Mouse (Mus musculus) monocyte, adult 5-6 weeks (primary cell): ENCODE results near the gene Abcd1. TPM values are rescaled to one million over a fixed set of nuclear protein-coding genes. Genes with fewer than 3 reads are reported as not detected.

Experiments used
- ATAC-seq: fragments of 153-309, 156-312 bp; replicated peaks from 2 replicates; pipeline ENCODE4 v1.8.0; 2017; ENCODE audit warnings: mild to moderate bottlenecking; ENCODE audit not compliant: low TSS enrichment, insufficient number of reproducible peaks, severe bottlenecking, poor library complexity, low FRiP score
- total RNA-seq: library from RNA; stranded (forward); fragments of 200-1000, 200-491, 200-594 nt; gene quantifications from 3 replicates; pipeline ENCODE4 v1.2.3, GENCODE M21; 2017

The Abcd1 gene
- 23.6 to 41.6 TPM (median 26.6 TPM) in 3 replicates for total RNA-seq

DNA sequence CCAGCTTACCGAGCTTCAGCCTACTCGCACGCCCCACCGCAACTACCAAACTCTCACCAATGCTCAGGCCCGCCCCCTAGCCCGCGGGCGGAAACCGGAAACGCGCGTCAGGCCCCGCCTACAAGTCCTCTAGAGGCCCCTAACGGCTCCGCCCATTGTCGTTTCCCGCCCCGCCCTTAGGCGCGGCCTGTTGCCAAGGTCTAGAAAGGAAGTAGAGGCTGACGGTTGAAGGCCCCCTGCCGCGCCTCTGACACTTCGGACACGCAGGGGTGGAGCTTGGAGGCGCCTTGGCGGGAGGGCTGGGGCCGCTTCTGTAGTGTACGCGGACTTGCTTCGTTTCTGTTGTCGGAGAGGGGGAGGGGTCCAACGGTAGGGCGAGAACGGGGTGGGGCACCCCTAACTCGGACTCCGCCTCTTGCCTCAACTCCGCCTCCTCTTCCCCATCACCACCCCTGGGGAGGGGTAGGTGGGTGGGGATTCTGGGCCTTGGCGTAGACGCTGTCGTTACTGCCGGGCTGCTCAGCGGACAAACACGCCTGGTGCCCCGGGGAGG, at the start of gene Abcd1, which contains the start of gene Bcap31:
Abcd1 (plus strand) TSS at position 489 of the 553 bp plus-strand sequence.
Bcap31 (minus strand) TSS at position 67 of the 553 bp plus-strand sequence.
- peak; percentile 81 for ATAC-seq

DNA sequence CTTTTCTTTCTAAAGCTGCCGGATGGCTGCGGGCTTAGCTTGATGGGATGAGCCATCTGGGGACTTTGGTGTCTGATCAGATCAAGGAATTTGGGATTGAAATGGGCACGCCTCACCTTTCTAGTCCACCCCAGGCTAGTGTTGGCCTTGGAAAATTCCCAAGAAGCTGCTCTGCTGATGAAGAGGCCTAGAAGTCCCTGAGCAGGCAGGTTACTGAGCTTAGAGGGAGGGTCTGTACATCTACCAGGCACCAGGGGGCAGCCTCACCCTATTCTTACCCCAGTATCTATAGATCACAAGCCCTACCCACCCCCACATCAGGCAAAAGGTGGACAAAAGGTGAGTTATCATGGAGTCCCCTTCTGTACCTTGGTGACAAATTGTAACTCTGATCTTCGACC, 44.4 kb upstream of the Abcd1 start:
- ATAC-seq: no peak

GRCm38 (mm10) chrX:73672879-73673618, 43.3 kb upstream of the Abcd1 start, which contains the start of gene Slc6a8:
Gene Slc6a8 (plus strand): TSS chrX:73673150.
- no peak for ATAC-seq

- no peak for ATAC-seq
These were observed 42.8 kb upstream of the Abcd1 start for GRCm38 (mm10) chrX:73673619-73673967.

- no peak for ATAC-seq
These were observed 42.3 kb upstream of the Abcd1 start for GRCm38 (mm10) chrX:73673968-73674661.

GRCm38 (mm10) chrX:73675231-73675630, 41.2 kb upstream of the Abcd1 start:
- ATAC-seq: no peak

- ATAC-seq: no peak
These were observed 39.7 kb upstream of the Abcd1 start for GRCm38 (mm10) chrX:73676668-73677067.

DNA sequence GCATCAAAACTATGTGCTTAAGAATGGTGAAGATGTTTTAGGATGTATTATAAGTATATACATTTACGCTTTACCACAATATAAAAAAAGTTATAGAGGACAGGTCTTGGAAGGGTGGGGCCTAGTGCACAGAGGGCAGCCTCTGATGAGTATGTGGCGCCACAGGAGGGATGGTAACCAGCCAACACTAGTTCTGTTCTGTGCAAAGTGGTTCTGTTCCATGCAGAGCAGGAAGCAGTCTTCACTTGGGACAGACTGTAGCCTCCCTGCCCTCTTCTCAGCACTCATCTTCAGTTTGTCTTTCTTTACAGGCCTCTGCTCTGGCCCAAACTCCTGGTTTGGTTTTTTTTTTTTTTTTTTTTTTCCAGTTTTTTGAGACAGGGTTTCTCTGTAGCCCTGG, 32.2 kb upstream of the Abcd1 start:
- ATAC-seq: no peak

DNA sequence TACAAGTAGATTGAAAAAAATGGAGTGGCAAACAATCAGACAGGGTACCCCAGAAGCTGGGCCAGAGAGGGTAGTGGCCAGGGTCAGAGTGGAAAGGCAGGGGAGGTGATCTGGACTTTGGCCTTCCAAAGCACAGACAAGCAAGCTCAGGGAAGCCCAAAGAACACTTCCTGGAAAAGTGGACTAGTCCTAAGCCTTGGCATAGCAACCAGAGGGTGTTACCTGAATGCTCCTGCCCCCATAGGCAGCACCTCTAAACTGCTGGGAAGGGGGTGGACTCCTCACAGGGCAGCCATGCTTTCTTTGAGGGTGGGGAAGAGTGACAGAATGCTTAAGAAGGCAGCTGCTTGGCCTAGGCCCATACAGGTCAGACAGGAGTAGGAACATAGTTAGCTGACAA, 31.4 kb upstream of the Abcd1 start:
- no peak for ATAC-seq

GRCm38 (mm10) chrX:73685629-73686028, 30.8 kb upstream of the Abcd1 start:
- no peak for ATAC-seq

GRCm38 (mm10) chrX:73690917-73691629, 25.3 kb upstream of the Abcd1 start:
- peak; percentile 78 for ATAC-seq

DNA sequence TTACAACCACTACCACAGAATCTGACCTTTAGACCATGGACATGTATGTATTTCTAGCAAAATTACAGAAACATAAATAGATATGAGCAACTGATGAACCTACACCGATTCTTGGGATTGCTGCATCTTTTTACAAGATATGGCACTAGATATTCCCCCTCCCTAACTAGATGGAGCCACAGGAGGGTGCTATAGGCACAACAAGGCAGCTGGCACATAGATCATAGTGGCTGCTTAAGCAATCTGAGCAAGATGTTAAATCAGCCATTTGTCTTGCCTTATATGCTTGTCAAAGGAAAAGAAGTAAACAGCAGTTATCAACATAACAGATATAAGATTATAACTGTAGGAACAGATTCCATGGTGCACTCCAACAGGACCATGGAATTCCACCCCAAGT, 15.9 kb upstream of the Abcd1 start:
- no peak for ATAC-seq

GRCm38 (mm10) chrX:73715476-73716108, 805 bp upstream of the Abcd1 start:
- ATAC-seq: no peak

DNA sequence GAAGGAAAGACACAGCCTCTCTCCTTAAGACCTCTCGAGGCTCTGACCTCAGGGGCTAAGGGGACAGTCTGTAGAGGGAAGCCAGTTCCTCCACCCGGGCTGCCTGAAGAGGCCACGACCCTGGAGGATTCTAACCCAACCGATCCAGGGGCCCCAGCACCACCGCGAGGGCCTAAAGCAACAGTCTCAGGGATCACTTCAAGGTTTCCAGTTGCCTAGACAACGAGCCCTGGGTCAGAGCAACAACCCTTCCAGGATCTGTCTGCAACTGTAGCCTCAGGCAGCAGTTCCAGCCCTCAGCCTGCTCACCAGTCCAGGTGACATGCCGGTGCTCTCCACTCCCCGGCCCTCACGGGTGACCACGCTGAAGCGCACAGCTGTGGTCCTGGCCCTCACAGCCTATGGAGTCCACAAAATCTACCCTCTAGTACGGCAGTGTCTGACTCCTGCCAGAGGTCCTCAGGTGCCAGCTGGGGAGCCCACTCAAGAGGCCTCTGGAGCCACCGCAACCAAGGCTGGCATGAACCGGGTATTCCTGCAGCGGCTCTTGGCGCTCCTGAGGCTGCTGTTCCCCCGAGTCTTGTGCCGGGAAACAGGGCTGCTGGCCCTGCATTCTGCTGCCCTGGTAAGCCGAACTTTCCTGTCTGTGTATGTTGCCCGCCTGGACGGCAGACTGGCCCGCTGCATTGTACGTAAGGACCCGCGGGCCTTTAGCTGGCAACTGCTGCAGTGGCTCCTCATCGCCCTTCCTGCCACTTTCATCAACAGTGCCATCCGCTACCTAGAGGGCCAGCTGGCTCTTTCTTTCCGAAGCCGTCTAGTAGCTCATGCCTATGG, 530 bp downstream of the Abcd1 start:
- ATAC-seq: no peak

GRCm38 (mm10) chrX:73717667-73718066, 1.3 kb downstream of the Abcd1 start:
- no peak for ATAC-seq

DNA sequence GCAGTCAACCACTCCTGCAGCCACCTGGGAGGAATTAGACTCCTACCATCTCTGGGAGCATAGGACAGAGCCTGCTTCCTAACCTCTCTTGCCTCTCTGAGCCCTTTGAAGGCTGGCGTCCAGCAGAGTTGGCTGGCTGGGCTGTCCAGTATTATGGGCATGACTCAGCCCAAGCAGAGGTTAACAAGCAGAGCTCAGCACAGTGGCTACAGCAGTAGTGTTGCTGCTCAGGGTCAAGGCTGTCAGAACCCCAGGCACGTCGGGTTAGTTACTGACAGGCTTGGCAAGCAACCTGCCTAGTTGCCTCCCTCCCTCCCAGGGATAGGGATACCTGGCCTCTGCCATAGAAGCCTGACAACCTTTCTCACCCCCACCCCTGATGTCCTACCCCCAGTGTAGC, 1.9 kb downstream of the Abcd1 start:
- no peak for ATAC-seq

DNA sequence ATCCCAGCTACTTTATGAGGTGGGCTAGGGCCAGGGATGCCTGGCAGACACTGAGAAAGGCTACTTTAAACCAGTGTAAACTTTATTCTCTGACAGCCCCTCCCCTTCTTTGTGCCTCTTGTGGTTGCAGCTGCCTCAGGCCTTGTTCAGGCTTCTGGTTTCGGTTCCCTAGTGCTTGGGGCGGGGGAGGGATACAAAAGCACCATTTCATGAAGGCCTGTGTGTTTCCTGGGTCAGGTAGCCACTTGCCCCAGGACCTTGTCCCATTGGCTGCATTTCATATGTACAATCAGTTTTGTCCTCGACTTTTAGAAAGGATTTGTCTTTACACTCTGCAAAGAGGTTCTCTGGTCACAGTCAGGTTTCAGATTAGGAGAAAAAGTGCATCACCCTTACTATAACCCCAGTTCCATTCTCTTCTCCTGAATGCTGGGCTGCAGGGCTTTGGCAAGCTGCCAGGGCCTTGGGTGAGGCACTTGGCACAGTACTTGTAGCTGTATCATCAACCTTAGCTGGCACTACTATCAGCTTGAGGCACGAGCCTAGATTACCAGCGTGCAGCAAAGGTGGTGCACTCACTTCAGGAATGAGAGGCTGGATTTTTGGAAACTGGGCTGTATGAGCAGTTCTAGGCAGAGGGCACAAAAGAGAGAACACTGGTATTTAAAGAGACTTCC, 2.4 kb downstream of the Abcd1 start:
- peak; percentile 37 for ATAC-seq

DNA sequence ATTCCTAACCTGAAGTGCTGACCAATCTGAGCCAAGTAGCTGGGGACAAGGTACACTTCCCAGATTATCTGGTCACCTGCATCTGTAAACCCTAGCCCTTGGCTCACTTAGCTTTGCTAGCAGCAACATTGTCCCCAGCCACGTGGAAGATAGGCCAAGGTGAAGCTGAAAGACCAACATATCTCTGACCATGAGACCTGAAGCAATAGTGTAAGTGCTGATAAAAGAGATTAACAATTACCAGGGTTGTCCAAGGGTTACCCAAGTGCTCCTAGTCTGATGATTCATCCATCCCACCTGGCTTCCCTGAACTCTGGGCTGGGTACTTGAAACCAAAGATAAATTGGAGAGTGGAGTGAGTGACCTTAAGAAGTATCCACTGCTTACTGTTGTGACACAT, 14.5 kb downstream of the Abcd1 start:
- no peak for ATAC-seq
